Mouse (Mus musculus): ENCODE measurements around the gene Sumf1.

The Sumf1 gene

GRCm38 (mm10) chr6:108093449-108093848 is 91.9 kb downstream of the Sumf1 start:
- DNase-seq (ENCODE audit: extremely low spot score): no peak

DNA sequence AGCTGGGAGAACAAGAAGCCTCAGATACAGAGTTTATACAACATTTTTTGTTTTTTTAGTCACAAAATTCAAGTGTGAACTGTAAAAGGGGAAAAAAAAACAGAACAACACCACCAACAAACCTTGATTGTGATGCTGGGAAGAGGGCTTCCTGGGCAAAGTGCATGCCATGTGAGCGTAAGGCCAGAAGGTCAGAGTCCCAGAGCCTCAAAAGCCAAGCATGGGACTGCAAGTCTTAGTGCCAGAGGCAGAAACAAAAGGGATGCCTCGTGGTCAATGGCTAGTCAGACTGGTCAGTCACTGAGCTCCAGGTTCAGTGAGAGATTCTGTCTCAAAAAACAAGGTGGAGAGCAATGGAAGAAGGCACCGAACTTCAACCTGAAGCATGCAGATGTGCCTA is 92.7 kb downstream of the Sumf1 start:
- no peak for DNase-seq (ENCODE audit: extremely low spot score)

GRCm38 (mm10) chr6:108091296-108091695 is 94.1 kb downstream of the Sumf1 start:
- DNase-seq (ENCODE audit: extremely low spot score): no peak

- DNase-seq (ENCODE audit: extremely low spot score): no peak
Measured at GRCm38 (mm10) chr6:108075857-108076256, 109.5 kb downstream of the Sumf1 start.

- DNase-seq (ENCODE audit: extremely low spot score): no peak
Measured at GRCm38 (mm10) chr6:108074624-108075023, 110.8 kb downstream of the Sumf1 start.

GRCm38 (mm10) chr6:108073931-108074330 is 111.5 kb downstream of the Sumf1 start:
- DNase-seq (ENCODE audit: extremely low spot score): no peak

GRCm38 (mm10) chr6:108073071-108073470 is 112.3 kb downstream of the Sumf1 start:
- DNase-seq (ENCODE audit: extremely low spot score): no peak

DNA sequence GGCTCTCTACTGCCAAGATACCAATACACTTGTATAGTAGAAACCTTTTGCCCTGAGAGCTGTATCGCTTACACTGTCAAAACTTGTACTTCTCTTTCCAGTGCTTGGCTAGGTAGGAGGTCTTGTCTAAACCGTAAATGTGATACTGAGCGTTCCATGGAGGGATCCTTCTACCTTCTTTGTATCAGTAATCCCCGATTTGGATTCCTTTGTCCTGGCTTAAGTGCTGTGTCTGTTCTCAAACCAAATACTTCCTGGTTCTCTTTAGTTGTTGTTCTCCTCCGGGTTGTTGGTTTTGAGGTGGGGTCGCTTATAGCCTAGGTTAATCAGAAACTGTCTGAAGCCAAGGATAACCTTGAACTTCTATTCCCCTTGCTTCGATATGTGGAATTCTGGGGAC is 114.4 kb downstream of the Sumf1 start:
- no peak for DNase-seq (ENCODE audit: extremely low spot score)

GRCm38 (mm10) chr6:108065583-108065982 is 119.8 kb downstream of the Sumf1 start:
- peak; percentile 73 for DNase-seq (ENCODE audit: extremely low spot score)

- DNase-seq (ENCODE audit: extremely low spot score): peak; percentile 99
Measured at GRCm38 (mm10) chr6:108064918-108065526, 120.4 kb downstream of the Sumf1 start, which contains the start of gene Setmar. TSS of gene Setmar (plus strand) at chr6:108065045.

DNA sequence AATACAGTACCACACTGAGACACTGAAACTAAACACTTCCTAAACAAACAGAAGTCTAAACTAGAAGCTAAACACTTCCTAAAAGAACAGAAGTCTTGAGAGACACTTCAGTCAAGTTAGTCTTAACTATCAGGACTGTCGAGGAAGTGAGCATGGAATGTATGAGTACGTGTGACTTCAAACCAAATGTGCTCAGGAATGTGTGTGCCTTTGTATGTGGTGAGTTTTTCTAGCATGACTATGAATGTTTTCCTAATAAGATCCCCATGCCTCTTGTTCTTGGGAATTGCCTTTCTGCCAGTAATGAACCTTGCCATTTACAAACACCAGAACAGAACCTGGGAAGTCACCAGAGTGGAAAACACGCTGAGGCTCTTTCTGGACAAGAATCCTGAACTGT is 124.3 kb downstream of the Sumf1 start:
- DNase-seq (ENCODE audit: extremely low spot score): no peak

DNA sequence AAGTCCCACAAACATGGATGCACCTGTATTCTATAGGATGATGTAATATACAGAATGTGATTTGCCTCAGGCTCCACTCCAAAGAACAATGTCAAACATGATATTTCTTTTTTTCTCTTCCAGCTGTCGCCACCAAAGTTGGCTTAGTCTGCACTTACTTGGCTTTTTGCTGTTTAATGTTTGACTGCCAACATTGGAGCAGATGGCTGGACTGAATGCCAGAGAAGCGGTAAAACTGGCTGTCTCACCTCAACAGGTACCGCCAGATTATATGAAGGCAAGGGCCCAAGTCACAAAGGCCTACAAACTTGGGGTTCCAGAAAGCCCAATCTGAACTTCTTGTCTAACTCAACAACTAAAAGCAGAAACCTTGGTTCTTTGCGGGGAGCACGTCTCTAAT is 127.3 kb downstream of the Sumf1 start:
- no peak for DNase-seq (ENCODE audit: extremely low spot score)

- no peak for DNase-seq (ENCODE audit: extremely low spot score)
Measured at GRCm38 (mm10) chr6:108057353-108057752, 128.0 kb downstream of the Sumf1 start.
